Mouse (Mus musculus): Measurements from ENCODE around the gene Gm14124. TPM values are rescaled to one million over a fixed set of nuclear protein-coding genes. Genes with fewer than 3 reads are reported as not detected.
"Not testable (repeated sequence)": the region's sequence is repeated elsewhere in the genome, so short reads cannot be mapped to it uniquely, and the experiment has no call there.

Gm14124 gene
- total RNA-seq (2014; fragmentation: Nextera tagmentation) (not detected in 2 replicates), total RNA-seq (2017) (0.35 and 0.98 TPM in 2 replicates), polyA plus RNA-seq (2012) (not detected in 2 replicates)

DNA sequence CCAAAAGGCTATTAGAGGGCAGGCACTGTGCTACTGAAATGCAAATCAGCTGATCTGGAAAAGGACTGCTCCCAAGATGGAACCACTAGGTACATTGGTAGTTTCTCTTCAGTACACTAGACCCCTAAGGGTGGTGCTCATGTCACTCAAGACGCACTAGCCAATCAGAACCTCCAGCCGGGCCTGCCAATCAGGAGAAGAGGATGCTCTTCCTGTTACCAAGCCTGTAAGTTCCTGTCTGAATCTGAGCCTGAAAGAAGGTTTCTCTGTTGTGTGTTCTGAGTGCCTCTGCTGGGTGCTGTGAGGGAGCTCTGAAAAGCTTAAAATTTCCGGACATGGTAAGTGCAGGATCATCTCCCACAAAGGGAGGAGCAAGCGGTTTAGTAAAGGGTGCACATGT is at the start of gene Gm14124:
Gene Gm14124, plus strand, starts transcription at position 227 of the 400 bp plus-strand sequence.
- not testable (repeated sequence) for H3K27me3 ChIP-seq (ENCODE audit: insufficient read depth, low read length); DNase-seq (ENCODE audit: low spot score); H3K4me1 ChIP-seq (ENCODE audit: insufficient read depth, low read depth, low read length); H3K36me3 ChIP-seq (replicated peaks); H3K9me3 ChIP-seq (replicated peaks); H3K4me3 ChIP-seq (ENCODE audit: low read depth, low read length)
- ATAC-seq (ENCODE audit: extremely low read depth, insufficient number of reproducible peaks, low FRiP score, poor library complexity, severe bottlenecking): peak; percentile 79

DNA sequence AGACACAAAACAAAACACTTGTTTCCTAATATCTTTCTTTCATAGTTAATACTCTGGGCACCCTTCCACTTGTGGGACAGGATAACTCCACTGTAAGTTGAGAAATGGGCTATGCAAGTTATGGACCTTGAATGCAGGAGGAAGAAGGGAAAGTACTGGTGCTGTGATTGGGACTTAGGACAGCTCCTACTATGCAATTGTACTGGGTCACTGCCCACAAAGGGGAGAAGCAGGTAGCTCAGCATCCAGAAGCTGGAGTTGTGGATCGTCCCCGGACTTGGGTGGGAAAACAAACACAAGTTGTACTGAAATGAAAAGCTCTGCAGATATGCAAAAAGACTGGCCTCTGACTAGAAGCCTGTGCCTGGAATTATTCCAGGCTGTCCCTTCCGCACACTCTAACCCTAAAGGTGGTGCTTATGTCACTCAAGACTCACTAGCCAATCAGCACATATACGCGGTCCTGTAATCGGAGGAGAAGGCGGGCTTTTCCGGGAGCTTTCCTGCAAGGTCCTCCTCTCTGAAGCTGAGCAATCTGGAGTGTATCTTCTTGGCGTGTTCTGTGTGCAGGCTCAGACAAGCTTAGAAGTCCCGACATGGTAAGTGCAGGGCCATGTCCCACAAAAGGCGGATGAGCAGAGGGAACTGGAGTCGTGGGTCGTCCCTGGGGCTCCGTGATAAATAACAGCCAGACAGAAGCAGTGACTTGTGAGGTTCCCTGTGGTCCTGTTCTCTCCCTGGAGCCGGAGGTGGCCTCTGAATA is 39.5 kb upstream of the Gm14124 start, which contains the start of gene Zfp937:
Gene Zfp937, plus strand, starts transcription at position 474 of the 763 bp plus-strand sequence.
- ATAC-seq (ENCODE audit: extremely low read depth, insufficient number of reproducible peaks, low FRiP score, poor library complexity, severe bottlenecking); DNase-seq (ENCODE audit: low spot score); H3K9me3 ChIP-seq (replicated peaks); H3K4me3 ChIP-seq (ENCODE audit: low read depth, low read length); H3K27me3 ChIP-seq (ENCODE audit: insufficient read depth, low read length); H3K4me1 ChIP-seq (ENCODE audit: insufficient read depth, low read depth, low read length); H3K36me3 ChIP-seq (replicated peaks): not testable (repeated sequence)

DNA sequence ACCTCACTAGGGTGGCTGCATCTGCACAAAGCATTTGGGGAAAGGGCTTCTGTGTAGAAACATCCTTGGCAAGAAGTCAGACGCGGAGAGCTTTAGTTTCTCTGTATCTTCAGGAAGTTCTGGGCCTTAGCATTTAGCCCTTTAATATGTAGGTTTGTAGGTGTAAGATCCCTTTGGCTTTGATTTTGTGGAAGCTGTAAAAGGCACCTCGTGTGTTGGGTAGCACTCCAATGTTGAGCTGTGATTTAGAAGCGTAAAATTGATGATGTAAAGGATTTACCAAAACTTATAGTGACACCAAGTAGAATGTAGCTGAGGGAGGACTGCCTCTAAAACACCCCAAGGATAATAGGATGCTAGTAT is 39.0 kb upstream of the Gm14124 start:
- ATAC-seq (ENCODE audit: extremely low read depth, insufficient number of reproducible peaks, low FRiP score, poor library complexity, severe bottlenecking); H3K27me3 ChIP-seq (ENCODE audit: insufficient read depth, low read length); H3K4me1 ChIP-seq (ENCODE audit: insufficient read depth, low read depth, low read length); DNase-seq (ENCODE audit: low spot score); H3K36me3 ChIP-seq (replicated peaks); H3K4me3 ChIP-seq (ENCODE audit: low read depth, low read length); H3K9me3 ChIP-seq (replicated peaks): not testable (repeated sequence)

DNA sequence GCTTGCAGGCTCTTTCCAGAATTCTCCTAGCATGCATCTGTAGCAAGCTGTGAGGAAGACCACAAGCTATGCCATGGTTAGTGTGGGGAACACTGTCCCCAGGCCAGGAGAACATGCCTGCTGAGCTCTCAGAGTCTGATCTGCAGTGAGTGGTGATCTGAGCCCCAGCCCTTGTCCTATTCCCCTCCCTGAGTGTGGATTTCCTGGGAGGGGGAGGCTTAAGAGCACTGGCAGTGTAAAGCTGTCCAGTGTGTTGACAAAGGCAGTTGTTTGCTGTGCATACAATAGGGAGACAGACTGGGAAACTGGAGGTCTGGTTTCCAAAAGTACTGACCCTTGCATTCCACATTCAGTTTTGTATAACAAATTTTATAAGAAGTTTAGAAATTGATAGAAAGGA is 34.1 kb upstream of the Gm14124 start:
- not testable (repeated sequence) for H3K27me3 ChIP-seq (ENCODE audit: insufficient read depth, low read length); H3K4me3 ChIP-seq (ENCODE audit: low read depth, low read length); H3K36me3 ChIP-seq (replicated peaks); DNase-seq (ENCODE audit: low spot score); H3K9me3 ChIP-seq (replicated peaks); H3K4me1 ChIP-seq (ENCODE audit: insufficient read depth, low read depth, low read length); ATAC-seq (ENCODE audit: extremely low read depth, insufficient number of reproducible peaks, low FRiP score, poor library complexity, severe bottlenecking)

DNA sequence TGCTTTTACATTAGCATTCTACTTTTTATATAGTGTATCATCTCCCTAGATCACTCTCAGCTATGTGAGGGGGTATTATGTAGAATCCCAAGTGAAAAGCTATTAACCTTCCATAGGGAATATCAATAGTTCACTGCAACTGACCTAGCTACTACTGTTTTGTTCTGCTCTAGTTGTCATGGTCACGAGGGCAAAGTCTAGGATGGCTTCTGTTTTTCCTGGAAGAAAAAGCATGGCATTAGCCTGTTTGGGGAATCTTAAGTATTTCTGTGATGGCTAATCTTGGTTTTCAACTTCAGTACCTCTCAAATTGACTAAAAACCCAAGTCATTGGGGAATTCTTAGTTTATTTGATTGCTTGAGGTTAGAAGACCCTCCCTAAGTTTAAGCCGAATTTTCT is 14.1 kb upstream of the Gm14124 start:
- Histone ChIP-seq H3K4me3 (ENCODE audit: low read depth, low read length) (no peak overlapping the region), H3K27me3 (ENCODE audit: insufficient read depth, low read length) (no peaks in the 10 kb centered on the region), H3K4me1 (ENCODE audit: insufficient read depth, low read depth, low read length) (no peaks in the 10 kb centered on the region), H3K36me3 (replicated peaks) (no peaks in the 10 kb centered on the region), H3K9me3 (replicated peaks) (peaks cover 4% of the 10 kb centered on the region; the same call in 1 of the 2 replicates)
- ATAC-seq (ENCODE audit: extremely low read depth, insufficient number of reproducible peaks, low FRiP score, poor library complexity, severe bottlenecking) (no peak), DNase-seq (ENCODE audit: low spot score) (no peak)
- TF ChIP-seq TAL1 (conservative IDR thresholded peaks at IDR 0.05; ENCODE audit: low read depth, low read length): no peak
- TF ChIP-seq GATA2 (IDR thresholded peaks at IDR 0.05; ENCODE audit: borderline replicate concordance, low read depth, low read length): no peak
- TF ChIP-seq CTCF (IDR thresholded peaks at IDR 0.05; ENCODE audit: low read depth, low read length): no peak
- no peak for TF ChIP-seq GATA1 (IDR thresholded peaks at IDR 0.05; ENCODE audit: borderline replicate concordance, low read length)
- TF ChIP-seq POLR2AphosphoS5 (IDR thresholded peaks at IDR 0.05; ENCODE audit: insufficient replicate concordance, low read depth, low read length): no peak

DNA sequence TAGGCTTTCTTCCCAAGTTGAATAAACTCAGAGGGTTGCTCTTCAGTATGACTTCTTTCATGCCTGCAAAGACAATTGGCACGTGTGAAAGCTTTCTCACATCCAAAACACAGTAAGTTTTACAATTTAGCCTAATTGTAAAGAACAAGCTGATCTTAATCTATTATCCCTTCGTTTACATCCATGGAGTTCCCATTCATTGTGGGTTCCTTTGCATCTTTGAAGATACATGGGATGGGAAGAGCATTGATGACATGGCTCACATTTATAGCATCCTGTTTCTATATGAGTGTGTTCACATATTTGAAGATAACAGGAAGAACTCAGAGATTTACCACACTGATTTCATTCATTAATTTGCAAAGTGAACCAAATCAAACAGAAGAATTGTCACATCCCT is 1.8 kb upstream of the Gm14124 start, which contains the start of gene Gm21994:
Gene Gm21994, minus strand, starts transcription at position 101 of the 400 bp plus-strand sequence.
- H3K36me3 ChIP-seq (replicated peaks); H3K27me3 ChIP-seq (ENCODE audit: insufficient read depth, low read length); DNase-seq (ENCODE audit: low spot score); ATAC-seq (ENCODE audit: extremely low read depth, insufficient number of reproducible peaks, low FRiP score, poor library complexity, severe bottlenecking); H3K9me3 ChIP-seq (replicated peaks); H3K4me3 ChIP-seq (ENCODE audit: low read depth, low read length); H3K4me1 ChIP-seq (ENCODE audit: insufficient read depth, low read depth, low read length): not testable (repeated sequence)

DNA sequence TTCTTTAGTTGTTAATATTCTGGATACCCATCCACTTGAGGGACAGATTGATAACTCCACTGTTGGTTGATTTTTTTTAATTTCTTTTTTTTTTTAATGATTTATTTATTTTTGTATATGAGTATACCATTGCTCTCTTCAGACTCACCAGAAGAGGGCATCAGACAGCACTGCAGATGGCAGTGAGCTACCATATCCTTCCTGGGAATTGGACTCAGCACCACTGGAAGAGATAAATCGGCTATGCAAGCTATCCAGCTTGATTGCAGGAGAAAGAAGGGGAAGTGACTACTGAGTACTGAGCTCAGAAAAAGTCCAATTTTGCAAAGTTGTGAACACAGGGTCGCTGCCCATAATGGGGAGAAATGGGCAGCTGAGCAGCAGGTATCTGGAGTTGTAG is 456 bp upstream of the Gm14124 start:
- not testable (repeated sequence) for H3K27me3 ChIP-seq (ENCODE audit: insufficient read depth, low read length); H3K9me3 ChIP-seq (replicated peaks); H3K4me3 ChIP-seq (ENCODE audit: low read depth, low read length); H3K4me1 ChIP-seq (ENCODE audit: insufficient read depth, low read depth, low read length); ATAC-seq (ENCODE audit: extremely low read depth, insufficient number of reproducible peaks, low FRiP score, poor library complexity, severe bottlenecking); H3K36me3 ChIP-seq (replicated peaks); DNase-seq (ENCODE audit: low spot score)

DNA sequence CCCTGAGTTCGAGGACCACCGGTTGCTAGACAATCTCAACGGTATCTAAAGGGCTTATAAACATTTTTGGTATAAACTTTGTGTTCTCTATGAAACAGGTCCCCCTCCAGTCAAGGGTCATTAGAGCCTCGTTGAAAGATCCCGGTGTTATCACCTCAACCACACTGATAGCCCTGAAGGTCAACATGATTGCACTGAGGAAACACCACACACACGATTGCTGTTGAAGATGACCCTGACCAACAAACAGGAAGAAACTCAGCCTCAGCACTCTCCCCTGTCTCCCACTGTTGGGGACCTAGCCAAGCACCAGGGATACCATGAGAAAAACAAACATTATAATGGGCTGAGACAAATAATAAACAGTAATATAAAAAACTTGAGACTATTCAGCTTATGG is 36.4 kb downstream of the Gm14124 start:
- DNase-seq (ENCODE audit: low spot score) (no peak), ATAC-seq (ENCODE audit: extremely low read depth, insufficient number of reproducible peaks, low FRiP score, poor library complexity, severe bottlenecking) (no peak)
- Histone ChIP-seq H3K9me3 (replicated peaks) (no peaks in the 10 kb centered on the region), H3K27me3 (ENCODE audit: insufficient read depth, low read length) (no peaks in the 10 kb centered on the region), H3K36me3 (replicated peaks) (no peaks in the 10 kb centered on the region), H3K4me1 (ENCODE audit: insufficient read depth, low read depth, low read length) (no peaks in the 10 kb centered on the region), H3K4me3 (ENCODE audit: low read depth, low read length) (no peak overlapping the region)
- TF ChIP-seq GATA2 (IDR thresholded peaks at IDR 0.05; ENCODE audit: borderline replicate concordance, low read depth, low read length): no peak
- TF ChIP-seq CTCF (IDR thresholded peaks at IDR 0.05; ENCODE audit: low read depth, low read length): no peak
- no peak for TF ChIP-seq TAL1 (conservative IDR thresholded peaks at IDR 0.05; ENCODE audit: low read depth, low read length)
- no peak for TF ChIP-seq GATA1 (IDR thresholded peaks at IDR 0.05; ENCODE audit: borderline replicate concordance, low read length)
- no peak for TF ChIP-seq POLR2AphosphoS5 (IDR thresholded peaks at IDR 0.05; ENCODE audit: insufficient replicate concordance, low read depth, low read length)

All from G1E (cell line).